Mouse (Mus musculus) forebrain, embryonic 10.5 days (tissue): ENCODE results near the gene Pla1a. TPM values are rescaled to one million over a fixed set of nuclear protein-coding genes. Genes with fewer than 3 reads are reported as not detected.
"Not testable (repeated sequence)": the region's sequence is repeated elsewhere in the genome, so short reads cannot be mapped to it uniquely, and the experiment has no call there.

ENCODE experiments used
- DNase-seq: peaks from one replicate; pipeline ENCODE4 v3.0.0-alpha.2; 2017; ENCODE audit warnings: low spot score; ENCODE audit errors: extremely low spot score
- H3K27ac ChIP-seq: fragments of 300-500 bp; sonication (generic); 2 replicates; pipeline ENCODE4 v1.5.1; 2016; ENCODE audit warnings: mild to moderate bottlenecking
- H3K27me3 ChIP-seq: fragments of 300-500 bp; sonication (generic); 2 replicates; pipeline ENCODE4 v1.6.1; 2016; ENCODE audit warnings: mild to moderate bottlenecking; ENCODE audit not compliant: poor library complexity, severe bottlenecking
- H3K36me3 ChIP-seq: fragments of 300-500 bp; sonication (generic); replicated peaks from 2 replicates; pipeline ENCODE4 v1.6.1; 2016; ENCODE audit warnings: mild to moderate bottlenecking, moderate library complexity
- H3K4me1 ChIP-seq: fragments of 300-500 bp; sonication (generic); 2 replicates; pipeline ENCODE4 v1.6.1; 2016
- H3K4me3 ChIP-seq: fragments of 300-500 bp; sonication (generic); 2 replicates; pipeline ENCODE4 v1.5.1; 2016; ENCODE audit warnings: mild to moderate bottlenecking, moderate library complexity
- H3K9me3 ChIP-seq: fragments of 300-500 bp; sonication (generic); 2 replicates; pipeline ENCODE4 v1.6.1; 2016; ENCODE audit warnings: mild to moderate bottlenecking, moderate library complexity
- WGBS: fragments of 180-500 bp; shearing (Covaris S2); methylation state at CpG from one replicate; pipeline ENCODE4 v1.1.7; 2016; 5-methylcytosine and 5-hydroxymethylcytosine counted together
- polyA plus RNA-seq: library from polyadenylated mRNA; unstranded; fragments of >200 nt; fragmentation: Nextera tagmentation; extraction: Ambion mirVana; gene quantifications from 2 replicates; pipeline ENCODE4 v1.2.1, GENCODE M21; 2016

Pla1a gene
- polyA plus RNA-seq, 1 experiment from 2014 or later = not detected

DNA sequence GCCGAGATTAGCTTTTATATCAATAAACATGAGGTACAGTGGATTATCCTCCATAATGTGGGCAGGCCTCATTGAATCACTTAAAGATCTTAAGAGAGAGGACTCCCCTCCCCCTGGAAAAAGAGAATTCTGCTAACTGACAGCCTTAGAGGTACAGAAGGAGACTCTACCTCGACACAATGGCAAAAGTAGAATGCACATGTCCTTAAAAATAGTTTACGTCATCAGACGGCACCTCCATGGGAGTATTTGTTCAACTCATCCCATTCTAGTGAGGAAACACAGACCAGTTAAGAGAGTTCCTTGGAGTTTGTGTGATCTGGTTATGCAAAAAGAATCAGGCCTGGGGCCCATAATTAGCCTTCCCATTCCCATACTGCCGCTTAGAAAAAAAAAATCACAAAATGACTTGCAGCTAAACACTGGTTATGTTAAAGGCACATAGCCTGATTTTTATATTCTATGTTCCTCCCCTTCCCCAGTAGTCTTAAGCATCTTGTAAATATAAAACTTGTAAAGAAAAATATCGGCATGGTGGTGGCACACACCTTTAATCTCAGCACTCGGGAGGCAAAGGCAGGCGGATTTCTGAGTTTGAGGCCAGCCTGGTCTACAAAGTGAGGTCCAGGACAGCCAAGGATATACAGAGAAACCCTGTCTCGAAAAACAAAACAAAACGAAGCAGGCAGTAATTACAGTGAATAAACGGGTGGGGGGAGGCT, 21.7 kb upstream of the Pla1a start:
- Histone ChIP-seq H3K27me3 (no peaks in the 10 kb centered on the region; the same call in 1 of the 2 replicates), H3K9me3 (no peaks in the 10 kb centered on the region), H3K4me3 (no peak overlapping the region), H3K27ac (no peak overlapping the region), H3K36me3 (peaks cover 11% of the 10 kb centered on the region), H3K4me1 (peaks cover 27% of the 10 kb centered on the region)
- no peak for DNase-seq
- WGBS = 86% methylated on average over 11 of the region's 11 CpGs

DNA sequence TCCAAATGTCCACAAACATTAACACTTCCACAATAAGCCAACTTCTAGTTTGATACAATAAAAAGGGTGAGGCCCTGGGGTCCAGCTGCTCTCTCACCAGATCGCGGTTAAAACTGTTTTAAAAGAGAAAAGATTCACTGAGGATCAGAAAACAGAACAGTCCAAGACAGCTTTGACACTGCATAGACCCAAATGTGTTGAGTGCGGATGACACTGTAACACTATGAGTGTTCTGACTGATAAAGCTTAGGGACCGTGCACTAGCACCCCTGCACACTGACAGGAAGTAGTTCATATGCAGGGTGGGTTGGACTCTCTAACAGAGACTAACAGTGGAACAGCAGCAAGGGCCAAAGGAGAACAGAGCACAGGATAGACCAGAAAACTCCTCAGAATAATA, 21.0 kb upstream of the Pla1a start:
- no peak for DNase-seq
- Histone ChIP-seq H3K27ac (no peak overlapping the region), H3K4me1 (peaks cover 27% of the 10 kb centered on the region), H3K4me3 (no peak overlapping the region), H3K36me3 (peaks cover 18% of the 10 kb centered on the region), H3K9me3 (no peaks in the 10 kb centered on the region), H3K27me3 (no peaks in the 10 kb centered on the region; the same call in 1 of the 2 replicates)
- 91% methylated on average over 4 of the region's 4 CpGs for WGBS

- Histone ChIP-seq H3K36me3 (peaks cover 26% of the 10 kb centered on the region), H3K9me3 (no peaks in the 10 kb centered on the region), H3K27me3 (no peaks in the 10 kb centered on the region), H3K27ac (peak overlapping the region; percentile 96), H3K4me1 (peaks cover 31% of the 10 kb centered on the region), H3K4me3 (peak overlapping the region; percentile 73)
- 34% methylated on average over 3 of the region's 3 CpGs for WGBS
- DNase-seq = no peak
Observed at GRCm38 (mm10) chr16:38453203-38453553, 20.2 kb upstream of the Pla1a start.

DNA sequence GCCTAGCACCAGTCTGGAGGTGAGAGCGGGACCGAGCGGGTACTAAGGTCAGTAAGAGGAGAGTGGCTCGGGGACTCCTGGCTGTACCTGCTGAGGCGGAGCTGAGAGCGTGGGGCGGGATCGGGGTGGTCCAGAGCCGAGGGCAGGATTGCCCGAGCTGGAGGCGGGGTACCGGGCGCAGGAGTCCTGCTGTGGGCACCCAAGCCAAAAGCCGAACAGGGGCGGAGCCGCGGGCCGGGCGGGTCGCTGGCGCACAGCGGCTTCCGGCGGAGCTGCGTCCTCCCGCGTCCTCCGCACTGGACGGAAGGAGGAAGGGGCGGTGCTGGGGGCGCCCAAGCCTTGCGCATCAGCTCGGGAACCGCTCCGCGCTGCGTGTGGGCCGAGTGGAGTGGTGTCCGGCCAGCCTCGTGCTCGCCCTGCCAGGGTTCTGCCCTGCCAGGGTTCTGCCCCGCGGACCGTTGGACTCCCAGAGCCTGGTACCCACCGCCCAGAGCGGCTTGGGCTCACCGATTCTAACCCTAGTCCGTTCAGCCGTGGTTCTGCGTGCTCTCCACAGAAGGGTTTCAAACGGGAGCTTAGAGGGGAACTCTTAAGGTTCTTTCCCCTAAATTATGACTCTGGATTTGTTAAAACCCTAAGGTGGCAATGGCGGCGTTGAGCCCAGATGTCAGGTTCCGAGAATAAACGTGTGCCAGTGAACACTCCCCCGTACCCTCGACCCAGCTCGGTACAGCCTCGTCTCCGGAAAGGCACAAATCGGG, 19.7 kb upstream of the Pla1a start, which contains the start of gene Adprh:
TSS of gene Adprh (minus strand) at position 262 of the 761 bp plus-strand sequence.
- Histone ChIP-seq H3K4me3 (peak within 1 kb of the TSS; percentile 73), H3K27ac (peak within 1 kb of the TSS; percentile 96), H3K27me3 (no peaks in the 10 kb centered on the region), H3K9me3 (no peaks in the 10 kb centered on the region), H3K4me1 (peaks cover 31% of the 10 kb centered on the region), H3K36me3 (peaks cover 32% of the 10 kb centered on the region)
- peak; percentile 85 for DNase-seq
- WGBS = under 1% methylated on average over 45 of the region's 61 CpGs

GRCm38 (mm10) chr16:38451421-38452205, 18.7 kb upstream of the Pla1a start:
- Histone ChIP-seq H3K4me3 (peak overlapping the region; percentile 73), H3K4me1 (peaks cover 31% of the 10 kb centered on the region), H3K9me3 (no peaks in the 10 kb centered on the region), H3K36me3 (peaks cover 42% of the 10 kb centered on the region), H3K27me3 (no peaks in the 10 kb centered on the region), H3K27ac (peak overlapping the region; percentile 96)
- DNase-seq = no peak
- 47% methylated on average over 12 of the region's 12 CpGs for WGBS

GRCm38 (mm10) chr16:38450707-38451106, 17.8 kb upstream of the Pla1a start:
- H3K4me3 ChIP-seq = no peak overlapping the region
- H3K27me3 ChIP-seq = no peaks in the 10 kb centered on the region
- H3K27ac ChIP-seq = no peak overlapping the region
- H3K9me3 ChIP-seq = no peaks in the 10 kb centered on the region; the same call in 1 of the 2 replicates
- peaks cover 31% of the 10 kb centered on the region for H3K4me1 ChIP-seq
- DNase-seq = no peak
- 92% methylated on average over 7 of the region's 7 CpGs for WGBS
- peaks cover 51% of the 10 kb centered on the region for H3K36me3 ChIP-seq

- DNase-seq = no peak
- Histone ChIP-seq H3K27me3 (no peaks in the 10 kb centered on the region), H3K9me3 (no peaks in the 10 kb centered on the region; the same call in 1 of the 2 replicates), H3K4me3 (no peak overlapping the region), H3K27ac (no peak overlapping the region), H3K36me3 (peaks cover 73% of the 10 kb centered on the region), H3K4me1 (peaks cover 31% of the 10 kb centered on the region)
- WGBS = 86% methylated on average over 12 of the region's 12 CpGs
Observed at GRCm38 (mm10) chr16:38448458-38448857, 15.5 kb upstream of the Pla1a start.

DNA sequence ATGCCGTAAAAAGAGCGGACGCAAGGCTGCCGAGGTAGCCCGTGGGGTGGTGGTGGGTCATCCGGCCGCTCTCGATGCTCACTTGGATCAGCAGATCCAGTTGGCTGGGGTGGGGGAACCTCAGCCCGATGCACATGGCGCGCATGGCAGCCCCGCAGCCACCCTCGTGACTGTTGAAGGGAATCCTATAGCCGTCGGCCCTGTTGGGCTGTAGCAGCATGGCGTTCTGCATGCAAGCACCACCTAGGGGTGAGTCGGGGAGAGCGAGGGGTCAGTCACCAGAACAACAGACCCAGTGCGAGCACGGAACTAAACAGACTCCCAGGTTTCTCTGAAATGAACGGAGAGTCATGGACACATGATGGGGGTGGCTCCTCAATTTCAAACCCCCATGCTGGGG, 14.4 kb upstream of the Pla1a start:
- no peaks in the 10 kb centered on the region for H3K27me3 ChIP-seq
- H3K36me3 ChIP-seq = peaks cover 82% of the 10 kb centered on the region
- WGBS = 89% methylated on average over 21 of the region's 21 CpGs
- no peak overlapping the region for H3K27ac ChIP-seq
- H3K9me3 ChIP-seq = no peaks in the 10 kb centered on the region; the same call in 1 of the 2 replicates
- peaks cover 25% of the 10 kb centered on the region for H3K4me1 ChIP-seq
- no peak overlapping the region for H3K4me3 ChIP-seq
- DNase-seq = no peak

- not testable (repeated sequence) for DNase-seq, H3K4me3 ChIP-seq, H3K27ac ChIP-seq, H3K27me3 ChIP-seq, H3K9me3 ChIP-seq
- peaks cover 14% of the 10 kb centered on the region for H3K4me1 ChIP-seq
- WGBS = 92% methylated on average over 2 of the region's 2 CpGs
- H3K36me3 ChIP-seq = peaks cover 82% of the 10 kb centered on the region
Observed at GRCm38 (mm10) chr16:38446141-38446540, 13.2 kb upstream of the Pla1a start.

GRCm38 (mm10) chr16:38445576-38445975, 12.6 kb upstream of the Pla1a start:
- no peak for DNase-seq
- peaks cover 80% of the 10 kb centered on the region for H3K36me3 ChIP-seq
- peaks cover 11% of the 10 kb centered on the region; the same call in 1 of the 2 replicates for H3K4me1 ChIP-seq
- 97% methylated on average over 20 of the region's 20 CpGs for WGBS
- H3K4me3 ChIP-seq = no peak overlapping the region
- H3K27ac ChIP-seq = no peak overlapping the region
- H3K27me3 ChIP-seq = no peaks in the 10 kb centered on the region
- no peaks in the 10 kb centered on the region; the same call in 1 of the 2 replicates for H3K9me3 ChIP-seq

- no peaks in the 10 kb centered on the region for H3K27me3 ChIP-seq
- WGBS = 89% methylated on average over 1 of the region's 1 CpGs
- no peaks in the 10 kb centered on the region; the same call in 1 of the 2 replicates for H3K9me3 ChIP-seq
- H3K4me3 ChIP-seq = no peak overlapping the region
- H3K27ac ChIP-seq = no peak overlapping the region
- peaks cover 6% of the 10 kb centered on the region; the same call in 1 of the 2 replicates for H3K4me1 ChIP-seq
- peaks cover 75% of the 10 kb centered on the region for H3K36me3 ChIP-seq
- no peak for DNase-seq
Observed at GRCm38 (mm10) chr16:38445046-38445445, 12.1 kb upstream of the Pla1a start.

GRCm38 (mm10) chr16:38443721-38444464, 10.9 kb upstream of the Pla1a start:
- H3K4me3 ChIP-seq = no peak overlapping the region
- 96% methylated on average over 7 of the region's 7 CpGs for WGBS
- no peak for DNase-seq
- H3K9me3 ChIP-seq = no peaks in the 10 kb centered on the region; the same call in 1 of the 2 replicates
- H3K36me3 ChIP-seq = peaks cover 63% of the 10 kb centered on the region
- H3K4me1 ChIP-seq = 0 out of 2 replicates have a peak, but pooled peaks cover 4% of the 10 kb centered on the region
- no peak overlapping the region for H3K27ac ChIP-seq
- H3K27me3 ChIP-seq = no peaks in the 10 kb centered on the region
